ENCODE assay signal across 8 mouse cellular contexts in the genomic region with DNA sequence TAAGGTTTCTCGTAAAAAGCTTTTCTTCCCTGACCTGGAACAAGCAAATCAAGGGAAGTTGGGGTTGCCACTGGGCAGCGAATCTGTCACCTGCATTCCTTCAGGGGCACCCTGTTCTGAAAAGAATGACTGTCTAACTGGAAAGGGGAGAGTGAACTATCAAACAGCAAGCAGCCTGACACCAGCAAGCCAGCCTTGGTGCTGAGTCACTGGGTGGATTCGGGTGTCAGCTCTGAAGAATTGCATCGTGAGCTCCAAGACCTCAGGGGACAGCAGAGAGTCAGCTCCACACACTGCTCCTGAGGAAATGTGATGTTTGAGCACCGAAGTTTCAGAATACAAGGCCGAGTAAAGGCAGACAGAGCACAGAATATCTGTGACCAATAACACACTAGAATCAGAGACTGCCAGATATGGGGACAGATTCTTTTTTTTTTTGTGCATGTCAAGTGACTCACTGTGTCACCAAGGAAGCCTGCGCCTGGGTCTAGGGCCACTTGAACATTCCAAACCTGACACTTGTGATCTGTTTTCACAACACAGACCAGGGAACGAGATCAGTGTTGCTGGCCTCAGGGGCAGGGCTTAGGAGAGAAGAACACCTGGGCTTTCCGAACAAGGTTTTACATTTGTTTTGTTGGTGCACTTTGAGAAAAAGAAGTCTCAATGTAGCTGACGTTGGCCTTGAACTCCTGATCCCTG. TPM values are rescaled to one million over a fixed set of nuclear protein-coding genes. Genes with fewer than 3 reads are reported as not detected.
DNase-seq lines count a peak whose midpoint lies in the region; ATAC-seq lines count a peak whose summit lies in the region.

No protein-coding gene starts in this region.

- intact Hi-C loops in heart, postnatal 10 days (cut with DNase I): no loop called here

- ATAC-seq in inflammation-experienced regulatory T-cells, adult 6 months: no peak

- DNase-seq in retina, postnatal 1 day: peak; percentile 14
- no peak for DNase-seq in retina, embryonic 14.5 days (ENCODE audit: low spot score)
- peak; percentile 15 for DNase-seq in embryo, embryonic 9.5 days (ENCODE audit: extremely low spot score)
- peak; percentile 33 to 34 for DNase-seq in heart, postnatal 10 days
- peak; percentile 16 for DNase-seq in urinary bladder, postnatal 25 days (ENCODE audit: low spot score)
- DNase-seq in B cell, adult 2 months: no peak
- no peak for DNase-seq in c-Kit-positive CD71-positive TER-119-positive erythroid progenitor cells, embryonic 14.5 days (ENCODE audit: low spot score)

RNA-seq across cellular contexts. Expression of gene Epb41l4b, which starts 59.6 kb away (rescaled TPM):
- total RNA-seq in heart, postnatal 10 days (2021): 1 to 10 TPM; 4.3 to 6.1 TPM
- not detected for polyA plus RNA-seq in inflammation-experienced regulatory T-cells, adult 6 months (2017; shearing (Covaris generic))

Comparison
In these comparisons a context has a peak if more than half of its experiments do, and no peak if none do; other contexts are left out.
1. DNase-seq: peak in retina, postnatal 1 day (single experiment), embryo, embryonic 9.5 days (single experiment), heart, postnatal 10 days (2 of 2) and urinary bladder, postnatal 25 days (single experiment); none in retina, embryonic 14.5 days (single experiment), B cell, adult 2 months (0 of 2) and c-Kit-positive CD71-positive TER-119-positive erythroid progenitor cells, embryonic 14.5 days (single experiment).